In genomic region chr7:24423956-24424732, GRCm38 (mm10) we compare ENCODE assay signal across 11 mouse cellular contexts. TPM values are rescaled to one million over a fixed set of nuclear protein-coding genes. Genes with fewer than 3 reads are reported as not detected.
DNase-seq lines count a peak whose midpoint lies in the region; ATAC-seq lines count a peak whose summit lies in the region.
"Had no signal": no experiment of that assay in that cellular context is flagged by ENCODE, and none has a peak within 500 bp of the region (broad histone marks: within the 10 kb centered on the region; RNA-seq: fewer than 3 reads in every experiment).

No protein-coding gene starts in this region.

- 0 out of 4 replicates have a peak overlapping the region, but pooled peaks of 1 of the 2 experiments have one; percentile 43 for H3K27ac ChIP-seq in heart, embryonic 14.5 days (replicated peaks in 1 of 2; ENCODE audit: control insufficient read depth in 1 of 2, insufficient read depth in 1 of 2, low read depth in 2 of 2, low read length in 2 of 2)
- H3K27ac ChIP-seq in stomach, embryonic 16.5 days (ENCODE audit: low read length) = no peak overlapping the region

- H3K4me3 ChIP-seq in heart, embryonic 14.5 days (ENCODE audit: control insufficient read depth in 1 of 2, insufficient read depth in 1 of 2, low read depth in 1 of 2, low read length in 2 of 2) = no peak overlapping the region
- H3K4me3 ChIP-seq in stomach, embryonic 16.5 days (replicated peaks; ENCODE audit: low read length) = no peak overlapping the region

- peaks cover 20 to 22% of the 10 kb centered on the region in 2 experiments for H3K4me1 ChIP-seq in heart, embryonic 14.5 days (ENCODE audit: control insufficient read depth in 2 of 2, insufficient read depth in 2 of 2, low read length in 2 of 2)
- no peaks in the 10 kb centered on the region for H3K4me1 ChIP-seq in stomach, embryonic 16.5 days (ENCODE audit: control insufficient read depth, insufficient read depth, low read length)

- peak; percentile 66 for ATAC-seq in heart, embryonic 14.5 days (ENCODE audit: insufficient number of reproducible peaks, insufficient read depth, low FRiP score, low read depth)
- 0 out of 2 replicates have a peak, but pooled peaks have one; percentile 34 for ATAC-seq in stomach, embryonic 16.5 days (ENCODE audit: insufficient read depth, low FRiP score)

- peak; percentile 46 for DNase-seq in gastrocnemius, postnatal 14 days
- DNase-seq in gastrocnemius, adult 8-10 months (ENCODE audit: low spot score in 2 of 2) = no peak
- peak; percentile 67 for DNase-seq in retina, postnatal 1 day
- no peak for DNase-seq in retina, embryonic 14.5 days (ENCODE audit: low spot score)
- DNase-seq in spleen, postnatal 10 days (ENCODE audit: low spot score in 2 of 2) = no peak
- no peak for DNase-seq in right cerebral cortex, adult 18-20 months
- DNase-seq: right cerebral cortex, postnatal 14 days had no signal

- intact Hi-C loops in gastrocnemius, postnatal 14 days (cut with DNase I; ENCODE audit: low total_unique reads) = no loop called here

- WGBS in heart, embryonic 14.5 days = 53% methylated on average over 12 of the region's 12 CpGs
- WGBS in stomach, embryonic 16.5 days = 76% methylated on average over 12 of the region's 12 CpGs

- peaks cover 26% of the 10 kb centered on the region for H3K36me3 ChIP-seq in heart, embryonic 14.5 days (ENCODE audit: control insufficient read depth, insufficient read depth, low read length)
- no peaks in the 10 kb centered on the region; the same call in 1 of the 2 replicates for H3K36me3 ChIP-seq in stomach, embryonic 16.5 days (ENCODE audit: control insufficient read depth, insufficient read depth, low read length)

- no peak overlapping the region for H3K9ac ChIP-seq in heart, embryonic 14.5 days (ENCODE audit: low read length)
- H3K9ac ChIP-seq in stomach, embryonic 16.5 days (ENCODE audit: low read length) = no peak overlapping the region

- H3K4me2 ChIP-seq in heart, embryonic 14.5 days (ENCODE audit: low read length) = no peak overlapping the region
- no peak overlapping the region for H3K4me2 ChIP-seq in stomach, embryonic 16.5 days (ENCODE audit: low read depth, low read length)

- H3K9me3 ChIP-seq in heart, embryonic 14.5 days (ENCODE audit: control insufficient read depth, low read length) = no peaks in the 10 kb centered on the region
- H3K9me3 ChIP-seq in stomach, embryonic 16.5 days (replicated peaks; ENCODE audit: control insufficient read depth, low read length) = no peaks in the 10 kb centered on the region

- no peaks in the 10 kb centered on the region for H3K27me3 ChIP-seq in heart, embryonic 14.5 days (ENCODE audit: control insufficient read depth, insufficient read depth, low read length)
- H3K27me3 ChIP-seq in stomach, embryonic 16.5 days (ENCODE audit: control insufficient read depth, insufficient read depth, low read length) = no peaks in the 10 kb centered on the region

RNA-seq across cellular contexts. Expression of gene Smg9, which starts 24.7 kb away (rescaled TPM):
- 1 to 10 TPM; 9.2 to 9.5 TPM for total RNA-seq in gastrocnemius, postnatal 14 days (2021)
- total RNA-seq in gastrocnemius, adult 8-10 months (2022) = 10 to 100 TPM in 2 of 4 experiments, 1 to 10 TPM in 2; 8.8 to 10.4 (median 9.9) TPM
- 18.4 and 20.7 TPM in 2 replicates for polyA plus RNA-seq in heart, embryonic 14.5 days (2014; fragmentation: Nextera tagmentation; extraction: Ambion mirVana)
- 19.5 and 21.3 TPM in 2 replicates for polyA plus RNA-seq in stomach, embryonic 16.5 days (2015; fragmentation: Nextera tagmentation; extraction: Ambion mirVana)

RNA-seq across cellular contexts. Expression of gene Irgc1, which starts 28.0 kb away (rescaled TPM):
- under 1 TPM in 1 of 2 experiments, not detected in 1; 0.12 TPM for total RNA-seq in gastrocnemius, postnatal 14 days (2021)
- not detected for total RNA-seq in gastrocnemius, adult 8-10 months (2022)
- polyA plus RNA-seq in heart, embryonic 14.5 days (2014; fragmentation: Nextera tagmentation; extraction: Ambion mirVana) = not detected in 2 replicates
- polyA plus RNA-seq in stomach, embryonic 16.5 days (2015; fragmentation: Nextera tagmentation; extraction: Ambion mirVana) = 0.17 and 0.26 TPM in 2 replicates
- total RNA-seq: common myeloid progenitor, adult 5-6 weeks had no signal
- polyA plus RNA-seq: intestine, embryonic 14.5 days had no signal

RNA-seq across cellular contexts. Expression of gene Plaur, which starts 38.1 kb away (rescaled TPM):
- total RNA-seq in gastrocnemius, postnatal 14 days (2021) = 1 to 10 TPM in 1 of 2 experiments, under 1 TPM in 1; 0.84 to 1.2 TPM
- total RNA-seq in gastrocnemius, adult 8-10 months (2022) = under 1 TPM; 0.41 to 0.92 (median 0.63) TPM
- polyA plus RNA-seq in heart, embryonic 14.5 days (2014; fragmentation: Nextera tagmentation; extraction: Ambion mirVana) = 7.9 and 8.2 TPM in 2 replicates
- 13.3 and 15.4 TPM in 2 replicates for polyA plus RNA-seq in stomach, embryonic 16.5 days (2015; fragmentation: Nextera tagmentation; extraction: Ambion mirVana)

RNA-seq across cellular contexts. Expression of gene Kcnn4, which starts 54.1 kb away (rescaled TPM):
- total RNA-seq in gastrocnemius, postnatal 14 days (2021) = under 1 TPM; 0.29 to 0.33 TPM
- total RNA-seq in gastrocnemius, adult 8-10 months (2022) = under 1 TPM; 0.17 to 0.74 (median 0.24) TPM
- 1.4 and 1.8 TPM in 2 replicates for polyA plus RNA-seq in heart, embryonic 14.5 days (2014; fragmentation: Nextera tagmentation; extraction: Ambion mirVana)
- 7.4 and 8.5 TPM in 2 replicates for polyA plus RNA-seq in stomach, embryonic 16.5 days (2015; fragmentation: Nextera tagmentation; extraction: Ambion mirVana)

RNA-seq across cellular contexts. Expression of gene Cadm4, which starts 57.7 kb away (rescaled TPM):
- total RNA-seq in gastrocnemius, postnatal 14 days (2021) = 10 to 100 TPM in 1 of 2 experiments, 1 to 10 TPM in 1; 5.3 to 17.7 TPM
- 1 to 10 TPM in 3 of 4 experiments, under 1 TPM in 1; 0.87 to 3.6 (median 1.8) TPM for total RNA-seq in gastrocnemius, adult 8-10 months (2022)
- 0.46 and 0.47 TPM in 2 replicates for polyA plus RNA-seq in heart, embryonic 14.5 days (2014; fragmentation: Nextera tagmentation; extraction: Ambion mirVana)
- polyA plus RNA-seq in stomach, embryonic 16.5 days (2015; fragmentation: Nextera tagmentation; extraction: Ambion mirVana) = 4.4 TPM in 2 replicates
- total RNA-seq: common myeloid progenitor, adult 5-6 weeks had no signal

Comparison
In these comparisons a context has a peak if more than half of its experiments do, and no peak if none do; other contexts are left out.
1. DNase-seq: peak in gastrocnemius, postnatal 14 days (single experiment) and retina, postnatal 1 day (single experiment); none in gastrocnemius, adult 8-10 months (0 of 2), retina, embryonic 14.5 days (single experiment), spleen, postnatal 10 days (0 of 2) and right cerebral cortex, adult 18-20 months (single experiment).